Mouse (Mus musculus): Measurements from ENCODE around the gene Cd160. TPM values are rescaled to one million over a fixed set of nuclear protein-coding genes. Genes with fewer than 3 reads are reported as not detected.

Gene Cd160
- 0.88 TPM in 1 of 2 replicates, not detected in the other for polyA plus RNA-seq (2011; ENCODE audit: insufficient read depth, insufficient read length, low replicate concordance, missing spikeins)

DNA sequence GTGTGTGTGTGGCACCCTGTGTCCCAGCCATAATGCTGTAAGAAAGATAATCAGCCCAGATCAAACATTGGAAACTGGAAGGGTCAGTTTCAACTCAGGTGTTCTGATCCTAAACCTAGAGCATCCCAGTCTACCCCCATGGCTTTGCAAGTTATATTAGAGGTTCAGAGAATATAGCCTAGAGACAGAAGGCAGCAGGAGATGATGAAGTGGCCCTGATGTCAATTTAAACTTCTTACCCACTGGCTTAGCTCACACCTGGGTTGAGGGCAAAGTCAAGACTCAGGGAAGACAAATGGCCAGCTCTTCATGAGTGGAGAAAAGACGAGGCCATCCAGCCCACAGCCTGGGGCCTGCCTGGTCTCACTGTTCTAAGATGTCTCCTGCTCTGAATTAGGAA lies at the start of gene Cd160, which contains the start of gene Pdzk1:
Gene Cd160, minus strand, starts transcription at position 368 of the 400 bp plus-strand sequence.
Gene Pdzk1, plus strand, starts transcription at position 301 of the 400 bp plus-strand sequence.
- Histone ChIP-seq H3K4me3 (replicated peaks; ENCODE audit: control insufficient read depth, low read depth, low read length) (no peak within 1 kb of the TSS), H3K27ac (ENCODE audit: control insufficient read depth, insufficient read depth, low read depth, low read length, poor library complexity) (no peak within 1 kb of the TSS), H3K4me1 (ENCODE audit: control insufficient read depth, insufficient read depth, low read length) (no peaks in the 10 kb centered on the region)
- WGBS, result 64% methylated on average over 1 of the region's 1 CpGs
- no peak for TF ChIP-seq POLR2A (IDR thresholded peaks at IDR 0.05; ENCODE audit: borderline replicate concordance, control insufficient read depth, low read depth, low read length)
- no peak for TF ChIP-seq CTCF (IDR thresholded peaks at IDR 0.05; ENCODE audit: control insufficient read depth, insufficient read depth, low read length)

DNA sequence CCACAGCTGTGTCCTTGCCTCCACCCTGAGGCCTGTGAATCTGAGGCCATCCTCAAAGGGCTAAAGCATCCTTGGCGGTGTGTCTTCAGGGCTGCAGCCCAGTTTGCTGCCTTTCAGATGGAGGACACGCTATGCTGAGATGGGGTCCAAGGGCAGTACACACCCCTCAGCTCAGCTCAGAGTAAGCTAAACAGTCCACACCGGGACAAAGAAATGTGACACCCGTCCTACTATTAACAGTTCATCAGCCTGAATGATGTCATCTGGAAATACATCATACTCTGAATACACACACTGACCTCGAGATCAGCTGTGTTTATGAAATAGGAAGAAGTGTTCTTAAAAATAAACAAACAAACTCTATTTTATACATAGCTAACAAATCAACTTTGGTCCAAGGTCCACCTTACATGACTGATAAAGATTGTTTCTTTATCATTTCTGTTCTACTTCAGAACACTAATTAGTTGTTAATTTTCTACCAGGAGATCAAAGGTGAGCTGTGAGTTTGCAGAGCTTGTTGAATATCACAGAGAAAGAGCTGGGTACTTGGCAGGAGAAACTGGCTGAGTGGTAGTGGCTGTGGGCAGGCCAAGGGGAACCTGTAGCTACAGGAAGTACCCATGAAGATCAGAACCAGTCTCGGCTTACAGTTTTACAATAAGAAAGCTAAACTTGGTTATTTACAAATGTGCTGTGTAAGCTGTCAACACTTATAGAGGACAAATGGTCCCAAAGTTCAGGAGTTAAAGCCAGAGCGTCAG lies 45.8 kb upstream of the Cd160 start:
- Histone ChIP-seq H3K27ac (ENCODE audit: control insufficient read depth, insufficient read depth, low read depth, low read length, poor library complexity) (no peak overlapping the region), H3K4me3 (replicated peaks; ENCODE audit: control insufficient read depth, low read depth, low read length) (no peak overlapping the region), H3K4me1 (ENCODE audit: control insufficient read depth, insufficient read depth, low read length) (no peaks in the 10 kb centered on the region)
- no peak for TF ChIP-seq CTCF (IDR thresholded peaks at IDR 0.05; ENCODE audit: control insufficient read depth, insufficient read depth, low read length)
- TF ChIP-seq POLR2A (IDR thresholded peaks at IDR 0.05; ENCODE audit: borderline replicate concordance, control insufficient read depth, low read depth, low read length), result no peak
- 84% methylated on average over 7 of the region's 7 CpGs for WGBS

DNA sequence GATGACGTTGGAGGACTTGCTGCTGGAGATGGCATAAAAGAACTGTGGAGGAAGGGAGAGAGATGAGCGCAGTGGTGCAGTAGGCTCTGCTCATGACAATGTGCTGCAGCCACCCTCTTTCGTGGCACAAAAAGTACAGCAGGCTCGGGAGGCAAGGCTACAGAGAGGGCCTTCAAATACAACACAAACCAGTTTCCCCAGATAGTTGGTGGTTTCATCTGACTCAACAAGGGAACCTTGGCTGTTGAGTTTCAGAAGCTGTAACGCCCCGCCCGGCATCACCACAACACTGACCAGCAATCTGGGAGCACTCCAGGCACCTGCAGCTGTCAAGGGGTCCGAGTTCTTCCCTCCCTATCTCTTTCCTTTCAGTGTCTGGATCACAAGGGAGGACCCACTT lies 43.4 kb upstream of the Cd160 start:
- no peak overlapping the region for H3K4me3 ChIP-seq (replicated peaks; ENCODE audit: control insufficient read depth, low read depth, low read length)
- no peaks in the 10 kb centered on the region for H3K4me1 ChIP-seq (ENCODE audit: control insufficient read depth, insufficient read depth, low read length)
- no peak overlapping the region for H3K27ac ChIP-seq (ENCODE audit: control insufficient read depth, insufficient read depth, low read depth, low read length, poor library complexity)
- 91% methylated on average over 8 of the region's 8 CpGs for WGBS
- no peak for TF ChIP-seq POLR2A (IDR thresholded peaks at IDR 0.05; ENCODE audit: borderline replicate concordance, control insufficient read depth, low read depth, low read length)
- TF ChIP-seq CTCF (IDR thresholded peaks at IDR 0.05; ENCODE audit: control insufficient read depth, insufficient read depth, low read length), result no peak

DNA sequence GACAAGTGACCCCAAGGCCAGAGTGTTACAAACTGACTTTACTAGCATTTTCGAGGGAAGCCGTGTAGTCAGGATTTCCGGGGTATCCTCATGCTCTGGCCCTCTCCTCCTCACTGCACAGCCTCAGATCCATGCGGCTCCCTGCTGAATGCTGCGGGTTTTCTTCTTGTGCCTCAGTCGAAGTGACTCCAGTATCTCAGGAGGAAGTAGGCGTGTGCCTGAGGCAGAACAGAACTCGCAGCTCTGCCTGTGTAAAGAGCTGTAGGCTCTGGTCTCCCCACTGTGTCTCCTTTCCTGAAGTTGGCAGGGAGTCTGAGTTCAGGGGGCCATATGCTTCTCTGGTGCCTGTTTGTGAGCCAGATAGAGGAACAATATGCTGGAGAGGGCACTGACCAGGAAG lies 41.9 kb upstream of the Cd160 start:
- H3K4me1 ChIP-seq (ENCODE audit: control insufficient read depth, insufficient read depth, low read length), result no peaks in the 10 kb centered on the region
- no peak overlapping the region for H3K4me3 ChIP-seq (replicated peaks; ENCODE audit: control insufficient read depth, low read depth, low read length)
- TF ChIP-seq CTCF (IDR thresholded peaks at IDR 0.05; ENCODE audit: control insufficient read depth, insufficient read depth, low read length) (no peak), POLR2A (IDR thresholded peaks at IDR 0.05; ENCODE audit: borderline replicate concordance, control insufficient read depth, low read depth, low read length) (no peak)
- H3K27ac ChIP-seq (ENCODE audit: control insufficient read depth, insufficient read depth, low read depth, low read length, poor library complexity), result no peak overlapping the region
- WGBS, result 81% methylated on average over 8 of the region's 8 CpGs

DNA sequence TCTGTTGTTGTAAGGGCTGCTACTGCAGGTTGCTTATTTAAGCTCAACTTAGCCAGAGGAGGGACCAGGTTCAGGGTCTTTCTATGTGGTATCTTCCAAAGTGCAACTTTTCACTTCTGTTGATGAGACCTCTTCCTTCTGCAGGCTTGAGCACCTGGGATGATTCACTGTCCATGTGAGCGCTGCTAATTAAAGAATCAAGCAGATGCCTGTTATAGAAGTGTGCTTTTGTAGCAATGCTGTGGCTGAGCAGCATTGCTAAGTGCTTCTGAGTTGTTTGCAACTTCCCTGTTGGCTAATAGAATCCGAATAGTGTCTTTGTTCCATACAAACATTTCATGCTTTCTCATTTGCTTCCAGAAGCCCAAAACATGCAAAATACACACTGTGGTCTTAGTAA lies 41.1 kb upstream of the Cd160 start:
- 72% methylated on average over 2 of the region's 2 CpGs for WGBS
- TF ChIP-seq CTCF (IDR thresholded peaks at IDR 0.05; ENCODE audit: control insufficient read depth, insufficient read depth, low read length), result no peak
- TF ChIP-seq POLR2A (IDR thresholded peaks at IDR 0.05; ENCODE audit: borderline replicate concordance, control insufficient read depth, low read depth, low read length), result no peak
- Histone ChIP-seq H3K4me3 (replicated peaks; ENCODE audit: control insufficient read depth, low read depth, low read length) (no peak overlapping the region), H3K4me1 (ENCODE audit: control insufficient read depth, insufficient read depth, low read length) (no peaks in the 10 kb centered on the region), H3K27ac (ENCODE audit: control insufficient read depth, insufficient read depth, low read depth, low read length, poor library complexity) (no peak overlapping the region)

DNA sequence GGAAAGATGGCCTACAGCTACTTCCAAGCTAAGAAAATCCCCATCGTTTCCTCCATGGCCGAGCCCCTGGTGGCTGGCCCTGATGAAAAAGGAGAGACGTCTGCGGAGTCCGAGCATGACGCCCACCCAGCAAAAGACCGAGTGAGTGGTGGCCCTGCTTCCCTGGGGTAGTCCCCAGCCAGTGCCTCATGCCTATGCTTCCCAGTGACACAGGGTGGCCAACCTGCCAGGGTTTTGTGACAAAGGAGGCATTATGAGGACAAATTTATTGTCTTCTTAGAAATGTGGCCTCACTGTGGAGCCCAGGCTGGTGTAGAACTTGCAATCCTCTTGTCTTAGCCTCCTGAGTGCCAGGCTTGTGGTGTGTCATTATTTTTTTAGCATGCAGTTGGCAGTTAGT lies 39.9 kb upstream of the Cd160 start:
- WGBS, result 95% methylated on average over 7 of the region's 7 CpGs
- no peak overlapping the region for H3K4me3 ChIP-seq (replicated peaks; ENCODE audit: control insufficient read depth, low read depth, low read length)
- H3K27ac ChIP-seq (ENCODE audit: control insufficient read depth, insufficient read depth, low read depth, low read length, poor library complexity), result no peak overlapping the region
- TF ChIP-seq CTCF (IDR thresholded peaks at IDR 0.05; ENCODE audit: control insufficient read depth, insufficient read depth, low read length) (no peak), POLR2A (IDR thresholded peaks at IDR 0.05; ENCODE audit: borderline replicate concordance, control insufficient read depth, low read depth, low read length) (no peak)
- H3K4me1 ChIP-seq (ENCODE audit: control insufficient read depth, insufficient read depth, low read length), result no peaks in the 10 kb centered on the region

DNA sequence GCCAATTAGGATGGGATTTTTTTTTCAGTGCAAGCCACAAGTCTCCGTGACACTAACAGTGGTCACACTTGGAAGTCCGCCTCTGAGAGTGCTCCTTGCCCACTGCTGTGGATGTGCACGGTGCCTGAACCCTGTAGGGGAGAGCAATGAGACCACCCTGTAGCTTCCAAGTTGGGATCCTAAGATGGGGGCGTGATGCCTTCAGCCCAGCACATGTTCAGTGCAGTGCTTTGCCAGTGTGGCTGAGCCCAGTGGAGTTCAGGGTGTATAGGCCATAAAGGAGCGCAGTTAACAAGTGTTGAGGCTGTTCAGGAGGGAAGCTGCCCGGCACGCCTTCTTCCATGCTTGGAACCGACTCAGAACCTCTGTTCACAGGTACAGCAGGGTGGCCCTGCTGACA lies 39.4 kb upstream of the Cd160 start:
- H3K4me3 ChIP-seq (replicated peaks; ENCODE audit: control insufficient read depth, low read depth, low read length), result no peak overlapping the region
- WGBS, result 87% methylated on average over 8 of the region's 8 CpGs
- no peak overlapping the region for H3K27ac ChIP-seq (ENCODE audit: control insufficient read depth, insufficient read depth, low read depth, low read length, poor library complexity)
- no peak for TF ChIP-seq POLR2A (IDR thresholded peaks at IDR 0.05; ENCODE audit: borderline replicate concordance, control insufficient read depth, low read depth, low read length)
- TF ChIP-seq CTCF (IDR thresholded peaks at IDR 0.05; ENCODE audit: control insufficient read depth, insufficient read depth, low read length), result no peak
- no peaks in the 10 kb centered on the region for H3K4me1 ChIP-seq (ENCODE audit: control insufficient read depth, insufficient read depth, low read length)

DNA sequence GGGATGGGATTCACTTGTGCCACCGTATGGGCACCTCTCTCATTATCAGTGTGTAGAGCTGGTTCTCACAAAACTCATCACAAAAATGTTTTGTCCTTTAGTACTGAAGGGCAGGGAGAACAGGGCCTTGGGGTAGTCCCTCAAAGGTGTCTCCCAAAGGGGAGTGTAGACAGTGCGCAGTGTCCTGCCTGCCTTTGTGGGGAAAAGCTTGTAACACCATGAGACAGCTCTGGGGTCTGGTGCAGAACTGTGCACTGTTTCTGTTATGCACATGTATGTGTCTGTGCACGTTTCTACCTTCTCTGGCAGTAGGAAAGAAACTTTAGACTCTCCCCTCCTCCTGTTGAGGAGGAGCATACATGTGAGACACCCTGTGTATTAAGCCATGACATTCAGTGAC lies 38.7 kb upstream of the Cd160 start:
- Histone ChIP-seq H3K4me1 (ENCODE audit: control insufficient read depth, insufficient read depth, low read length) (no peaks in the 10 kb centered on the region), H3K27ac (ENCODE audit: control insufficient read depth, insufficient read depth, low read depth, low read length, poor library complexity) (no peak overlapping the region), H3K4me3 (replicated peaks; ENCODE audit: control insufficient read depth, low read depth, low read length) (no peak overlapping the region)
- TF ChIP-seq POLR2A (IDR thresholded peaks at IDR 0.05; ENCODE audit: borderline replicate concordance, control insufficient read depth, low read depth, low read length) (no peak), CTCF (IDR thresholded peaks at IDR 0.05; ENCODE audit: control insufficient read depth, insufficient read depth, low read length) (no peak)
- WGBS, result 88% methylated on average over 3 of the region's 3 CpGs
